Mouse (Mus musculus) left cerebral cortex, adult 8-10 months (tissue): ENCODE results near the gene Hcn1. TPM values are rescaled to one million over a fixed set of nuclear protein-coding genes. Genes with fewer than 3 reads are reported as not detected.

ENCODE experiments used
- DNase-seq, 2 experiments: peaks; one replicate each; pipeline ENCODE4 v3.0.0; 2022; ENCODE audit warnings: low spot score in 2 of 2
- total RNA-seq, 4 experiments: library from RNA; stranded (reverse); gene quantifications; 2 replicates each; pipeline ENCODE4 v1.2.4; 2022

The Hcn1 gene
- total RNA-seq, 4 experiments from 2014 or later: 29.7 to 36.3 (median 33.2) TPM

DNA sequence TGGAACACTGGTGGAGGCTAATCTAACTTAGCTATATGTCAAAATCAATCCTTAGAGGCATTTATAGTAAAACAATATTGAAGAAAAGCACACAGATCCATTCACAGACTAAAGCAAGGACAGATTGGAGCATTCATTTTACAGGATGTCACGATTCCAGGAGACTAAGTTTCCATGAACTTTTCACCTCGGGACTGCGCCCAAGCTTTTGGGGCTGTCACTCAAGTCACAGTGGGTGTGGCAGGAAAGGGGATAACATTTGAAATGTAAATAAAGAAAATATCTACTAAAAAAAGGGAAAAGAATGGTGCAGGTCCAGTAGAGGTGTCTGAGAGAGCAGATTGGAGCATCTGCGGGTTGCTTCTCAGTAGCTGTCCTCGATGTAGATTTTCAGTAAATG, 421.3 kb downstream of the Hcn1 start:
- no peak for DNase-seq

DNA sequence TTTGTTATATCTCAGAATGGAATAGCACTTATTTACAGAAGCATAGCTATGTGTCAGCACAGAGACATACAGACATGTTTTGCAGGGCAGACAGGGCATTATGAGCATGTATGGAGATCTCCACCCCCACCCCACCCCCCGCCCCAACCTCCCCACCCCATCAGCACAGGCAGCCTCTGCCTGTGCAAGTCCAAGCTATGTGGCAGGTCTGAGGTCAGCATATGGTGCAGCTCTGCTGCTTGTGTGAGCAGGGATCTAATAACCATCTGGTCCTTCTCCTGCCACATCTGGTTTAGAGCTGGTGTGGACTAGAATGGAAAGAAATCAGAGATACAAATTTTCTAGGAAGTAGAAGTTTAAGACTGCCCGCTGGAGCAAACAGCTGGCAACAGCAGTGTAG, 424.4 kb downstream of the Hcn1 start:
- no peak for DNase-seq

DNA sequence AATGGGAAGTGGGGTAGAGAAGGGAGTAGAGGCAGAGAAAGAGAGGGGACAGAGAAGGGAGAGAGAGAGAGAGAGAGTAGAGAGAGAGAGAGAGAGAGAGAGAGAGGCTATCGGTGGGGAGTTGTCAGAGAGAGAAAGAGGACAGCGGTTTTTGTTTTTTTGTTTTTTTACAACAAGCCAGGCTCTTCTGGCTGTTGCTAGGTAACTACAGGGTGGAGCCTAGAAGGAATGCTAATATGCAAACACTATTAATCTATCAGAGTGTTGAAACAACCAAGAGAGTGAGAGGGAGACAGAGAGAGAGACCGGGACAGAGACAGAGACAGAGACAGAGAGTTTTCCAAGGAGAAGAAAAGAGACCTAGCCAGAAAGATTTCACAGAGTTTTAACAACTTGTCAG, 425.7 kb downstream of the Hcn1 start:
- no peak for DNase-seq

DNA sequence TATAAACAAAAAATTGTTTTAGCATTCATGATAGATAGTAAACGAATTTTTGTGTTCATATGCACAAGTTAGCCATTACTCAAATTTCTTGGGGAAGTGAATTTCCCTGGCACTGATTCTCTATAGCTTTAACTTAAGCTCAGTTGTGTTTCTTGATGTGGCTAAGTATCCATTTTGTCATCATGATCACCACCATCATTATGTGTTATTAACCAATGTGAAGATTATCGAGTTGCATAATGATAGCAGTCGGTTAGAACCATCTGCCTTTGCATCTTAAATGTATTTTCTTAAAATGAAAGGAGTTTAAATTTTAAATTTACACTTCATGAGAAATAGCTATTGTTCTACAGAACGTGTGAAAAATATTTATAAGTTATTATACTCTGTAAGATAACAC, 426.5 kb downstream of the Hcn1 start:
- DNase-seq: no peak

DNA sequence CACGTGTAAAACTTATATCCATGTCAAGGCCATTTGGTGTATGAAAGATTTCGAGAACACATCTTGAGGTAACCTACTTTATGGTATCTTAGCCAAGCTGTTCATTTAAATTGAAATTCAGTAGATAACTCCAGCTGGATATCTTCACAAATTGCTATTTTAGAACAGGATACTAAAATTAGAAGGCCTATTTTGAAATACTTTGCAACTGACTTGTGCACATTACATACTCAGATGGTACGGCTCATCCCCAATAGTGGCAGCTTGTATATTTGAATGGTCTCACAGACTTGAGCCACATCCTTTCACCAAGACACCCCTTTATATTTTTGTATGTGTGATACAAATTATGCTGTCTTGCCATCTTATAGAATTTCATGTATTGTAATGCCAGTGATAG, 427.5 kb downstream of the Hcn1 start:
- no peak for DNase-seq

DNA sequence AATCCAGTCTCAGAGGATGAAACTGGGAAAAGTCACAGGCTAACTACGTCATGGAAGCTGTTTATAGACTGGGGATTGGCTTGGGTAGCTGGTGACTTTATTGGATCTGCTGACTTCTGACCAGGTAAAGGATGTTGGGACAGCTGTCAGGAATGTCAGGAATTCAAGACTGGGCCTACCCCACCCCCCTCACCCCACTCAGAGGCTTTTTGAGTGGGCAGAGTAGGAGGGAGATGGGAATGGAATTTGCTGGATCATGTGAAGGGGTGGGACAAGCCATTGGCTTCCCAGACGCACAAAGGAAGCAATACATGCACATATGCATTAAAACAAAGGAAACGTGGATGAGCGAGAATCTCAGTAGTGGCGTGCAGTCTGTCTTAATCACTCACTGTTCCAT, 433.5 kb downstream of the Hcn1 start:
- DNase-seq: no peak
